8 mouse cellular contexts compared by ENCODE assay signal in genomic region chr2:174294457-174294856, GRCm38 (mm10). TPM values are rescaled to one million over a fixed set of nuclear protein-coding genes. Genes with fewer than 3 reads are reported as not detected.
A peak's percentile ranks its signal among the peaks of the same experiment; 100 is the strongest.
DNase-seq lines count a peak whose midpoint lies in the region; ATAC-seq and TF ChIP-seq lines count a peak whose summit lies in the region.

No protein-coding gene starts in this region.

- no peaks in the 10 kb centered on the region; the same call in 1 of the 2 replicates for H3K27me3 ChIP-seq in testis, adult 2 months (ENCODE audit: control insufficient read depth, insufficient read depth, low read length)
- peaks cover 20% of the 10 kb centered on the region for H3K27me3 ChIP-seq in forebrain, embryonic 11.5 days (ENCODE audit: control insufficient read depth, insufficient read depth, low read length)
- H3K27me3 ChIP-seq in liver, embryonic 14.5 days (ENCODE audit: control insufficient read depth, insufficient read depth, low read length), result peaks cover 20% of the 10 kb centered on the region

- no peak for DNase-seq in testis, postnatal 10 days (ENCODE audit: low spot score)
- peak; percentile 69 for DNase-seq in forebrain, embryonic 11.5 days (ENCODE audit: low spot score)
- no peak for DNase-seq in liver, embryonic 14.5 days (ENCODE audit: low read depth in 3 of 3, low spot score in 3 of 3)
- peak; percentile 21 for DNase-seq in testis, postnatal 14 days (ENCODE audit: low spot score)
- DNase-seq in gastrocnemius, postnatal 10 days, result no peak
- DNase-seq in kidney, adult 9 months, result no peak
- DNase-seq in lung, postnatal 4 days, result no peak

- TF ChIP-seq CTCF in testis, adult 2 months (IDR thresholded peaks at IDR 0.05; ENCODE audit: control insufficient read depth, insufficient read depth, insufficient replicate concordance, low read depth, low read length), result no peak
- TF ChIP-seq CTCF in liver, embryonic 14.5 days (IDR thresholded peaks at IDR 0.05; ENCODE audit: low read depth), result no peak

- no peak for TF ChIP-seq POLR2A in testis, adult 2 months (IDR thresholded peaks at IDR 0.05; ENCODE audit: control insufficient read depth, low read depth, low read length)

- 0 out of 2 replicates have a peak, but pooled peaks have one; percentile 8 for ATAC-seq in forebrain, embryonic 11.5 days (replicated peaks; ENCODE audit: low FRiP score)
- ATAC-seq in liver, embryonic 14.5 days (ENCODE audit: insufficient read depth), result no peak

- 42% methylated on average over 8 of the region's 8 CpGs for WGBS in forebrain, embryonic 11.5 days
- WGBS in liver, embryonic 14.5 days (ENCODE audit: insufficient replicate concordance), result 40% methylated on average over 8 of the region's 8 CpGs

- H3K4me3 ChIP-seq in testis, adult 2 months (ENCODE audit: control insufficient read depth, low read depth, low read length), result peak overlapping the region; percentile 91
- H3K4me3 ChIP-seq in forebrain, embryonic 11.5 days (ENCODE audit: low read depth, low read length), result peak overlapping the region; percentile 48
- H3K4me3 ChIP-seq in liver, embryonic 14.5 days (ENCODE audit: insufficient read depth in 1 of 2, low read depth in 2 of 2, low read length in 2 of 2), result peak overlapping the region; percentile 67 to 84

- peaks cover 12% of the 10 kb centered on the region; the same call in 1 of the 2 replicates for H3K9me3 ChIP-seq in forebrain, embryonic 11.5 days (ENCODE audit: control insufficient read depth, low read length)
- no peaks in the 10 kb centered on the region; the same call in 1 of the 2 replicates for H3K9me3 ChIP-seq in liver, embryonic 14.5 days (ENCODE audit: control insufficient read depth, low read length)

- H3K9ac ChIP-seq in forebrain, embryonic 11.5 days (ENCODE audit: low read length), result peak overlapping the region; percentile 72
- peak overlapping the region; percentile 73 for H3K9ac ChIP-seq in liver, embryonic 14.5 days (replicated peaks)

- no peaks in the 10 kb centered on the region; the same call in 1 of the 2 replicates for H3K36me3 ChIP-seq in testis, adult 2 months (ENCODE audit: control insufficient read depth, insufficient read depth, low read length)
- no peaks in the 10 kb centered on the region for H3K36me3 ChIP-seq in forebrain, embryonic 11.5 days (ENCODE audit: control insufficient read depth, insufficient read depth, low read length)
- H3K36me3 ChIP-seq in liver, embryonic 14.5 days (replicated peaks; ENCODE audit: control insufficient read depth, insufficient read depth, low read depth), result no peaks in the 10 kb centered on the region

- peaks cover 22% of the 10 kb centered on the region for H3K4me1 ChIP-seq in testis, adult 2 months (ENCODE audit: control insufficient read depth, insufficient read depth, low read length)
- peaks cover 11% of the 10 kb centered on the region; the same call in 1 of the 2 replicates for H3K4me1 ChIP-seq in forebrain, embryonic 11.5 days (replicated peaks; ENCODE audit: control insufficient read depth, insufficient read depth, low read length)
- H3K4me1 ChIP-seq in liver, embryonic 14.5 days (replicated peaks; ENCODE audit: control insufficient read depth in 2 of 2, insufficient read depth in 2 of 2, low read length in 1 of 2), result peaks cover 0 to 12% of the 10 kb centered on the region in 2 experiments; a peak in 2 of 4 replicates

- no peak for TF ChIP-seq EP300 in liver, embryonic 14.5 days (IDR thresholded peaks at IDR 0.05; ENCODE audit: low read depth)

- H3K4me2 ChIP-seq in forebrain, embryonic 11.5 days (ENCODE audit: low read depth, low read length, severe bottlenecking), result peak overlapping the region; percentile 43
- peak overlapping the region; percentile 84 for H3K4me2 ChIP-seq in liver, embryonic 14.5 days (ENCODE audit: low read depth)

- peak overlapping the region; percentile 94 for H3K27ac ChIP-seq in testis, adult 2 months (ENCODE audit: control insufficient read depth, insufficient read depth, low read depth, low read length)
- H3K27ac ChIP-seq in forebrain, embryonic 11.5 days (ENCODE audit: low read depth, low read length), result peak overlapping the region; percentile 47; the same call in 1 of the 2 replicates
- peak overlapping the region; percentile 45 for H3K27ac ChIP-seq in liver, embryonic 14.5 days

RNA-seq across cellular contexts. Expression of gene Gnas, which starts 10.3 kb away (rescaled TPM):
- polyA plus RNA-seq in testis, adult 2 months (2012; rRNA removed), result 139 and 161 TPM in 2 replicates
- 1,123 and 1,194 TPM in 2 replicates for polyA plus RNA-seq in forebrain, embryonic 11.5 days (2014; fragmentation: Nextera tagmentation; extraction: Ambion mirVana)
- 231 and 302 TPM in 2 replicates for polyA plus RNA-seq in liver, embryonic 14.5 days (2012; rRNA removed)
- polyA plus RNA-seq in liver, embryonic 14.5 days (2014; fragmentation: Nextera tagmentation; extraction: Ambion mirVana), result 286 and 331 TPM in 2 replicates
- total RNA-seq in gastrocnemius, postnatal 10 days (2021), result 1,000 to 10,000 TPM; 2,149 to 2,299 TPM

RNA-seq across cellular contexts. Expression of gene Gm20721, which starts 52.1 kb away (rescaled TPM):
- not detected in 2 replicates for polyA plus RNA-seq in testis, adult 2 months (2012; rRNA removed)
- 6.5 and 7.3 TPM in 2 replicates for polyA plus RNA-seq in forebrain, embryonic 11.5 days (2014; fragmentation: Nextera tagmentation; extraction: Ambion mirVana)
- 0.14 and 0.74 TPM in 2 replicates for polyA plus RNA-seq in liver, embryonic 14.5 days (2012; rRNA removed)
- polyA plus RNA-seq in liver, embryonic 14.5 days (2014; fragmentation: Nextera tagmentation; extraction: Ambion mirVana), result 0.64 and 0.88 TPM in 2 replicates
- total RNA-seq in gastrocnemius, postnatal 10 days (2021), result 1 to 10 TPM; 3.5 to 4.2 TPM

Comparison
In these comparisons a context has a peak if more than half of its experiments do, and no peak if none do; other contexts are left out.
1. DNase-seq: peak in forebrain, embryonic 11.5 days (single experiment) and testis, postnatal 14 days (single experiment); none in testis, postnatal 10 days (single experiment), liver, embryonic 14.5 days (0 of 3), gastrocnemius, postnatal 10 days (single experiment), kidney, adult 9 months (single experiment) and lung, postnatal 4 days (0 of 2).
2. Peak in every context shown above with its lines, with median percentiles within 50 percentile points of each other: H3K27ac ChIP-seq and H3K4me3 ChIP-seq.